Mouse (Mus musculus): ENCODE results near the gene Tgfbr3. TPM values are rescaled to one million over a fixed set of nuclear protein-coding genes. Genes with fewer than 3 reads are reported as not detected.

Tgfbr3 gene
- polyA plus RNA-seq, 1 experiment from 2014 or later: 4.4 TPM

- Histone ChIP-seq H3K4me1 (ENCODE audit: insufficient read depth) (peaks cover 3% of the 10 kb centered on the region; the same call in 1 of the 2 replicates), H3K4me2 (ENCODE audit: low read depth, low read length) (no peak overlapping the region), H3K9ac (replicated peaks) (no peak overlapping the region), H3K36me3 (replicated peaks; ENCODE audit: insufficient read depth, low read length) (no peaks in the 10 kb centered on the region), H3K27ac (ENCODE audit: low read depth) (no peak overlapping the region), H3K9me3 (ENCODE audit: low read length) (no peaks in the 10 kb centered on the region), H3K27me3 (ENCODE audit: insufficient read depth, low read length) (no peaks in the 10 kb centered on the region), H3K4me3 (ENCODE audit: low read depth, low read length) (no peak overlapping the region)
- ATAC-seq: no peak
- no peak for DNase-seq
- no peak for TF ChIP-seq CTCF (IDR thresholded peaks at IDR 0.05; ENCODE audit: low read depth)
- no peak for TF ChIP-seq EP300 (IDR thresholded peaks at IDR 0.05; ENCODE audit: low read depth)
- WGBS (ENCODE audit: insufficient replicate concordance): 90% methylated on average over 15 of the region's 15 CpGs
These were observed 180.0 kb downstream of the Tgfbr3 start for GRCm38 (mm10) chr5:107109416-107109815.

DNA sequence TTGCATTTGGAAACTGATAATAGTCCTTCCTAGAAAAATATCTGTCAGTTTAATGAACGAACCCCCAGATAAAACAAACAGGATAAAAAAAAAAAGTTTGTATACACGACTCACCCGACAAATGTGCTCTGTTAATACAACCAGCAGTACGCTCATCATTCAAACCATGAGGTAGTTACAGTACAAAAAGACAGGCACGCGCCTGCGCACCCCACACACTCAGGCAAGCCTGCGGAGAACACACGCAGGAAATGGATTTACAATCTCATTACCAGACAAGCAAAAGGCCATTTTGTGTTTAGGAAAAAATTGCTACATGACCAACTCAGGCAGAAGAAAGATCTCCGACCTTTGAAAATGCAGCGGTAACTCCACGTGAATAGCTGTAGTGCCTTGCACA is 182.6 kb downstream of the Tgfbr3 start:
- no peak for TF ChIP-seq EP300 (IDR thresholded peaks at IDR 0.05; ENCODE audit: low read depth)
- no peak for TF ChIP-seq CTCF (IDR thresholded peaks at IDR 0.05; ENCODE audit: low read depth)
- Histone ChIP-seq H3K36me3 (replicated peaks; ENCODE audit: insufficient read depth, low read length) (no peaks in the 10 kb centered on the region), H3K4me1 (ENCODE audit: insufficient read depth) (peaks cover 3% of the 10 kb centered on the region; the same call in 1 of the 2 replicates), H3K4me2 (ENCODE audit: low read depth, low read length) (no peak overlapping the region), H3K9ac (replicated peaks) (no peak overlapping the region), H3K4me3 (ENCODE audit: low read depth, low read length) (no peak overlapping the region), H3K27ac (ENCODE audit: low read depth) (no peak overlapping the region), H3K9me3 (ENCODE audit: low read length) (no peaks in the 10 kb centered on the region), H3K27me3 (ENCODE audit: insufficient read depth, low read length) (no peaks in the 10 kb centered on the region)
- ATAC-seq: no peak
- whole genome bisulfite sequencing (ENCODE audit: insufficient replicate concordance): 74% methylated on average over 12 of the region's 12 CpGs
- no peak for DNase-seq

GRCm38 (mm10) chr5:107106139-107106538 is 183.3 kb downstream of the Tgfbr3 start:
- no peak overlapping the region for H3K4me2 ChIP-seq (ENCODE audit: low read depth, low read length)
- no peak overlapping the region for H3K4me3 ChIP-seq (ENCODE audit: low read depth, low read length)
- H3K36me3 ChIP-seq (replicated peaks; ENCODE audit: insufficient read depth, low read length): no peaks in the 10 kb centered on the region
- no peak for ATAC-seq
- H3K27ac ChIP-seq (ENCODE audit: low read depth): no peak overlapping the region
- no peak for DNase-seq
- H3K27me3 ChIP-seq (ENCODE audit: insufficient read depth, low read length): no peaks in the 10 kb centered on the region
- no peak for TF ChIP-seq EP300 (IDR thresholded peaks at IDR 0.05; ENCODE audit: low read depth)
- TF ChIP-seq CTCF (IDR thresholded peaks at IDR 0.05; ENCODE audit: low read depth): no peak
- no peaks in the 10 kb centered on the region for H3K9me3 ChIP-seq (ENCODE audit: low read length)
- H3K9ac ChIP-seq (replicated peaks): no peak overlapping the region
- WGBS (ENCODE audit: insufficient replicate concordance): 47% methylated on average over 2 of the region's 2 CpGs
- peaks cover 2% of the 10 kb centered on the region; the same call in 1 of the 2 replicates for H3K4me1 ChIP-seq (ENCODE audit: insufficient read depth)

DNA sequence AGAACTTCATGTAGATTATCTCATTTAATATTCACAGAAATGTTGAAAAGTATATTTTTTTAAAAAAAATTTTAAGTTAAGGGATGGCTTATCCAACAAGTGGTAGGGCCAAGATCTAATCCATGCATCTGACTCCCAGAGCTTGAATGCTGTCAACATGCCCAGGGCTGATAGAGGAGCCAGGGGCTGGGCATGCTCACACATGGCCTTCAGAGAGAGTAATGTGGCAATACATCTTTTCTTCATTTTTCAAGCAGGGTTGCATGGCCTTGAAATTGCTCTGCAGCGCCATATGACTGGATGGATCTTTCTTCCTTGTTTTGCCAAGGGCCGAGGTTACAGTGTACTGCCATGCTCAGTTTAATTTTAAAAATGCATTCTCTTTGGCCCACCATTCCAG is 185.8 kb downstream of the Tgfbr3 start:
- DNase-seq: no peak
- Histone ChIP-seq H3K36me3 (replicated peaks; ENCODE audit: insufficient read depth, low read length) (no peaks in the 10 kb centered on the region), H3K4me2 (ENCODE audit: low read depth, low read length) (no peak overlapping the region), H3K4me1 (ENCODE audit: insufficient read depth) (no peaks in the 10 kb centered on the region), H3K9me3 (ENCODE audit: low read length) (no peaks in the 10 kb centered on the region), H3K9ac (replicated peaks) (no peak overlapping the region), H3K4me3 (ENCODE audit: low read depth, low read length) (no peak overlapping the region), H3K27me3 (ENCODE audit: insufficient read depth, low read length) (no peaks in the 10 kb centered on the region), H3K27ac (ENCODE audit: low read depth) (no peak overlapping the region)
- ATAC-seq: no peak
- TF ChIP-seq EP300 (IDR thresholded peaks at IDR 0.05; ENCODE audit: low read depth) (no peak), CTCF (IDR thresholded peaks at IDR 0.05; ENCODE audit: low read depth) (no peak)
- WGBS (ENCODE audit: insufficient replicate concordance): 88% methylated on average over 2 of the region's 2 CpGs

GRCm38 (mm10) chr5:107102916-107103315 is 186.5 kb downstream of the Tgfbr3 start:
- H3K4me3 ChIP-seq (ENCODE audit: low read depth, low read length): no peak overlapping the region
- H3K4me2 ChIP-seq (ENCODE audit: low read depth, low read length): no peak overlapping the region
- H3K36me3 ChIP-seq (replicated peaks; ENCODE audit: insufficient read depth, low read length): no peaks in the 10 kb centered on the region
- TF ChIP-seq CTCF (IDR thresholded peaks at IDR 0.05; ENCODE audit: low read depth) (no peak), EP300 (IDR thresholded peaks at IDR 0.05; ENCODE audit: low read depth) (no peak)
- no peak for DNase-seq
- 0 out of 2 replicates have a peak, but pooled peaks cover 3% of the 10 kb centered on the region for H3K4me1 ChIP-seq (ENCODE audit: insufficient read depth)
- H3K9me3 ChIP-seq (ENCODE audit: low read length): no peaks in the 10 kb centered on the region
- no peak for ATAC-seq
- WGBS (ENCODE audit: insufficient replicate concordance): 71% methylated on average over 4 of the region's 4 CpGs
- no peak overlapping the region for H3K27ac ChIP-seq (ENCODE audit: low read depth)
- H3K9ac ChIP-seq (replicated peaks): no peak overlapping the region
- no peaks in the 10 kb centered on the region for H3K27me3 ChIP-seq (ENCODE audit: insufficient read depth, low read length)

DNA sequence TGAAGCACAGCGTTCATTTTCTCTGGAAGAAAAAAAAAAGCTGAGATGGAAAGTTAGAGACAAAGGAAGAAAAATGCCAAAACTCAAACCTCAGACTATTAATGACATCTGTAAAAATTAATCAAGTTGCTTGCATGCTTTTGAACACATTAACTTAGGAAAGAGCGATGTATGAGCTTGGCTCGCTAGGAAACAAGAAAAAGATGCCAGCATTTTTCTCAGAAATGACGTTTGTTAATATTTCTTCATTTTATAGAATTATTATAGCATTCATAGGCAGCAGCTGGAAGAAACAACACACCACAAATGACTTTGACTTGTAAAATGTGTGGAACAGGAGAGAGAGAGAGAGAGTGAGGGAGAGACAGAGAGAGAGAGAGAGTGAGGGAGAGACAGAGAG is 187.7 kb downstream of the Tgfbr3 start:
- no peak overlapping the region for H3K9ac ChIP-seq (replicated peaks)
- H3K4me1 ChIP-seq (ENCODE audit: insufficient read depth): 0 out of 2 replicates have a peak, but pooled peaks cover 4% of the 10 kb centered on the region
- no peaks in the 10 kb centered on the region for H3K36me3 ChIP-seq (replicated peaks; ENCODE audit: insufficient read depth, low read length)
- no peaks in the 10 kb centered on the region for H3K27me3 ChIP-seq (ENCODE audit: insufficient read depth, low read length)
- H3K27ac ChIP-seq (ENCODE audit: low read depth): no peak overlapping the region
- WGBS (ENCODE audit: insufficient replicate concordance): 67% methylated on average over 4 of the region's 4 CpGs
- no peak overlapping the region for H3K4me3 ChIP-seq (ENCODE audit: low read depth, low read length)
- DNase-seq (no peak), ATAC-seq (no peak)
- H3K4me2 ChIP-seq (ENCODE audit: low read depth, low read length): no peak overlapping the region
- TF ChIP-seq EP300 (IDR thresholded peaks at IDR 0.05; ENCODE audit: low read depth) (no peak), CTCF (IDR thresholded peaks at IDR 0.05; ENCODE audit: low read depth) (no peak)
- H3K9me3 ChIP-seq (ENCODE audit: low read length): no peaks in the 10 kb centered on the region

- Histone ChIP-seq H3K27me3 (ENCODE audit: insufficient read depth, low read length) (no peaks in the 10 kb centered on the region), H3K4me2 (ENCODE audit: low read depth, low read length) (no peak overlapping the region), H3K4me1 (ENCODE audit: insufficient read depth) (0 out of 2 replicates have a peak, but pooled peaks cover 4% of the 10 kb centered on the region), H3K9ac (replicated peaks) (no peak overlapping the region), H3K27ac (ENCODE audit: low read depth) (no peak overlapping the region), H3K4me3 (ENCODE audit: low read depth, low read length) (no peak overlapping the region), H3K9me3 (ENCODE audit: low read length) (no peaks in the 10 kb centered on the region), H3K36me3 (replicated peaks; ENCODE audit: insufficient read depth, low read length) (no peaks in the 10 kb centered on the region)
- WGBS (ENCODE audit: insufficient replicate concordance): 39% methylated on average over 7 of the region's 7 CpGs
- DNase-seq: no peak
- ATAC-seq: no peak
- TF ChIP-seq EP300 (IDR thresholded peaks at IDR 0.05; ENCODE audit: low read depth) (no peak), CTCF (IDR thresholded peaks at IDR 0.05; ENCODE audit: low read depth) (no peak)
These were observed 188.3 kb downstream of the Tgfbr3 start for GRCm38 (mm10) chr5:107101135-107101534.
